Mouse (Mus musculus) limb, embryonic 12.5 days (tissue): ENCODE results near the gene Eno1. TPM values are rescaled to one million over a fixed set of nuclear protein-coding genes. Genes with fewer than 3 reads are reported as not detected.

Experiments
- polyA plus RNA-seq: library from polyadenylated mRNA; unstranded; fragments of >200 nt; fragmentation: Nextera tagmentation; extraction: Ambion mirVana; gene quantifications from 2 replicates; pipeline ENCODE4 v1.2.1, GENCODE M21; 2016

Gene Eno1
- polyA plus RNA-seq, 1 experiment from 2014 or later: 1,872 TPM

Other genes with a start within 250 kb of the Eno1 start
- gene H6pd, start 227.7 kb upstream of the Eno1 start, polyA plus RNA-seq: 7.0 and 10.0 TPM in 2 replicates
- gene Gpr157, start 149.4 kb upstream of the Eno1 start, polyA plus RNA-seq: 0.79 and 1.0 TPM in 2 replicates
- 1.6 and 1.9 TPM in 2 replicates for gene Slc2a5, start 117.4 kb upstream of the Eno1 start, polyA plus RNA-seq
- gene Slc2a7, start 87.7 kb upstream of the Eno1 start, polyA plus RNA-seq: not detected in 2 replicates
- gene Car6, start 35.4 kb upstream of the Eno1 start, polyA plus RNA-seq: 0.22 and 0.33 TPM in 2 replicates
- gene Rere, start 44.9 kb downstream of the Eno1 start, polyA plus RNA-seq: 31.4 and 35.4 TPM in 2 replicates